Comparison of ENCODE assay signal across 8 mouse cellular contexts in the genomic region with DNA sequence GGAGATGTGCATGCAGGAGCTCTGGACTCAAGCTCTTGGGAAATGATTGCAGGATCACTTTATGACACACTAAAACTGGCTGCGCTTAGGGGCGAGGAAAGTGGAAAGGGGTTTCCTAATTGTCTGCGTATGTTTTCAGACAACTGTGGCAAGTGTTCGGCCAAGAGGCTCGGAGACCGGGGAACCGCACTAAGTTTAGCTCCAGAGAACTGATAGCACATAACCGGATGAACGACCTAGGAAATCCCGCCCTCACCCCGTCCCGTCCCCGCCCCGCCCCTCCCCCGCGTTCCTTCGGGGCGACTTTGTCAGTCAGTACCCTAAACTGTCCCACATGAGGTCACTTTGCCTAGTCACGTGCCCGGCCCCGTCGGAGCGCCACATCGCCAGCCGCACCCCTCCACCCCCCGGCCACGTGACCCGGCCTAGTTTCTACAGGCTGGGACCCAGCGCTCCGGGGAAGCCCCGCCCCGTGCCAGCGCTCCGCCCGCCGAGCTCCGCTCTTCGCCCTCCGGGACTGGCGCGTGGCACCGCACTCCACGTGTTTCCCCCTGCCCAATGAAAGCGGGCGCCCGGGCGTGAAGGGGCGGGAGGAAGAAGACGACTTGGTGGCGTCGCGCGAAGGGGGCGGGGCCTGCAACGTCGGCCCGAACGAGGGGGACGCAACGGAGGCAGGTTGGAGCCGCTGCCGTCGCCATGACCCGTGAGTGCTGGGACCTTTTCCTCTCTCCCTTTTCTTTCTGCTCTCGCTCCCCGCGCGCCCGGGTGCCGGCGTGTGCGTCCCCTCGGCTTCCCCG. TPM values are rescaled to one million over a fixed set of nuclear protein-coding genes. Genes with fewer than 3 reads are reported as not detected.
DNase-seq lines count a peak whose midpoint lies in the region; ATAC-seq lines count a peak whose summit lies in the region.

A gene (plus strand): TSS at position 457 of the 797 bp plus-strand sequence.

- no peaks in the 10 kb centered on the region for H3K9me3 ChIP-seq in hindbrain, embryonic 11.5 days (ENCODE audit: control insufficient read depth, low read length)

- whole genome bisulfite sequencing in hindbrain, embryonic 11.5 days = under 1% methylated on average over 59 of the region's 74 CpGs

- H3K4me3 ChIP-seq in hindbrain, embryonic 11.5 days (ENCODE audit: low read depth, low read length) = peak within 1 kb of the TSS; percentile 94

- H3K4me2 ChIP-seq in hindbrain, embryonic 11.5 days (replicated peaks; ENCODE audit: low read depth, low read length) = peak within 1 kb of the TSS; percentile 82

- peak within 1 kb of the TSS; percentile 91 for H3K27ac ChIP-seq in hindbrain, embryonic 11.5 days (ENCODE audit: low read depth, low read length)

- DNase-seq in Muller cell, postnatal 12 days (ENCODE audit: inconsistent ontology term) = peak; percentile 100
- peak; percentile 100 for DNase-seq in cerebellum, adult 9-11 months
- DNase-seq in frontal cortex, adult 2 months (ENCODE audit: extremely low spot score in 1 of 2, low spot score in 1 of 2) = peak; percentile 98
- peak; percentile 99 for DNase-seq in hindbrain, embryonic 11.5 days (ENCODE audit: low spot score)
- peak; percentile 98 to 99 for DNase-seq in layer of hippocampus, postnatal 10 days (ENCODE audit: low spot score in 2 of 2)
- DNase-seq in lung, postnatal 10 days = peak; percentile 100
- peak; percentile 100 for DNase-seq in ovary, postnatal 36 days (ENCODE audit: low spot score)
- DNase-seq in thymus, postnatal 25 days = peak; percentile 99

- H3K4me1 ChIP-seq in hindbrain, embryonic 11.5 days (replicated peaks; ENCODE audit: control insufficient read depth, insufficient read depth, low read length) = 0 out of 2 replicates have a peak, but pooled peaks cover 2% of the 10 kb centered on the region

- peak within 1 kb of the TSS; percentile 96 for H3K9ac ChIP-seq in hindbrain, embryonic 11.5 days (ENCODE audit: low read depth, low read length)

- no peaks in the 10 kb centered on the region for H3K27me3 ChIP-seq in hindbrain, embryonic 11.5 days (ENCODE audit: control insufficient read depth, insufficient read depth, low read length)

- peak; percentile 99 for ATAC-seq in hindbrain, embryonic 11.5 days (ENCODE audit: low FRiP score)

- no peaks in the 10 kb centered on the region; the same call in 1 of the 2 replicates for H3K36me3 ChIP-seq in hindbrain, embryonic 11.5 days (ENCODE audit: control insufficient read depth, insufficient read depth, low read length)

RNA-seq across cellular contexts. Expression of the gene that starts here (rescaled TPM):
- 357 and 519 TPM in 2 replicates for polyA plus RNA-seq in frontal cortex, adult 2 months (2012; rRNA removed)
- 457 and 490 TPM in 2 replicates for polyA plus RNA-seq in hindbrain, embryonic 11.5 days (2014; fragmentation: Nextera tagmentation; extraction: Ambion mirVana)
- 100 to 1,000 TPM; 158 to 189 TPM for total RNA-seq in layer of hippocampus, postnatal 10 days (2021)

Comparison
In these comparisons a context has a peak if more than half of its experiments do, and no peak if none do; other contexts are left out.
1. Peak in every context shown above with its lines: DNase-seq, ATAC-seq, H3K4me3 ChIP-seq and H3K27ac ChIP-seq.